Comparison of ENCODE assay signal across 8 mouse cellular contexts in the genomic region with DNA sequence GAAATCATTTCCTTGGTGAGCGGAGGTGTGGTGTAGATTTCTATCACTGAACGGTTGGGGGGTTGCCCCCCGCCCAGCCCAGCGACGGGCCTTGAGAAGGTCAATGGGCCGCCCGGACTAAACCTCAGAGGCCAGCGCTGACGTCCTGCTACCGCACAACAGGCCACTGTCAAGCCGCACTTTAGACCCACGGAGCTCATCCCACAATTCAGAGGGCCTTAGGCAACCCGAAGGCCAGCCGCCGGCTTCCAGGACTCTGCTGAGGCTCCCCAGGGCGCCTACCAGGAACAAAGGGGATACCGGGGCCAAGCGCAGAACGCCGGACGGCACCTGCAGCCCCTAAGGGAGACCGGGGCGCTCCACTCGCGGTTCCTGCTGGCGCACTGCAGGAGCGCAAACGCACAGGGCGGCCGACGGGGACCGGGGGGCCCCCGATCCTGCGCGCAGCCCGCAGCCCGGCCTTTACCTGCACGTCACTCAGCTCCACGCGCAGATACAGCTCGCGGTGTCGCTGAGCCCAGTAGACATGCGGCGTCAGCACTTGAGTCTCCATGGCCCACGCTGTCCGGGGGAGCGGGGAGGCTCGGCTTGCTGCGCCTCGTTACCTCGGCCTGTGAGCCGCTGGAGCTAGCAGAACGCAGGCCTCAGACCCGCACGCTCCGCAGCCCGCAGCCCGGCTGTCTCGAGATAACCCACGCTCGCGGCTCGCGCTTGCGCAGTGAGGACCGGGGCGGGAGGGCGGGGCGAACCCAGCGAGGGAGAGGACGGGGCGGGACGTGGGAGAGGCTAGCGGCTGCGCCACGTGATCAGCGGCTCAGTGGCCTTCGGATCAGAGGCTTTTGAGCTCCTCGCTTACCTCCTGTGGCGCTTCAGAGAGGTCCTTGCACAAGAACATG. TPM values are rescaled to one million over a fixed set of nuclear protein-coding genes. Genes with fewer than 3 reads are reported as not detected.
DNase-seq lines count a peak whose midpoint lies in the region; ATAC-seq and TF ChIP-seq lines count a peak whose summit lies in the region.

TSS of gene Hacd3 (minus strand) at position 703 of the 896 bp plus-strand sequence.

- no peak for TF ChIP-seq CTCF in lung, embryonic 14.5 days (IDR thresholded peaks at IDR 0.05; ENCODE audit: low read depth)
- no peak for TF ChIP-seq CTCF in olfactory bulb, adult 2 months (IDR thresholded peaks at IDR 0.05; ENCODE audit: insufficient read depth, low read depth, low read length)

- peak within 1 kb of the TSS; percentile 83 for H3K4me2 ChIP-seq in lung, embryonic 14.5 days

- no peaks in the 10 kb centered on the region for H3K9me3 ChIP-seq in lung, embryonic 14.5 days (ENCODE audit: low read depth, low read length)

- DNase-seq in Muller cell, postnatal 12 days (ENCODE audit: inconsistent ontology term), result peak; percentile 95
- peak; percentile 90 for DNase-seq in cerebellum, adult 9-10 months
- DNase-seq in layer of hippocampus, adult 8-10 months (ENCODE audit: low spot score in 2 of 2), result peak; percentile 84
- peak; percentile 95 for DNase-seq in lung, embryonic 14.5 days
- DNase-seq in thymus, adult 18-20 months, result peak; percentile 73 to 80

- H3K9ac ChIP-seq in lung, embryonic 14.5 days, result peak within 1 kb of the TSS; percentile 91

- peak within 1 kb of the TSS; percentile 91 for H3K4me3 ChIP-seq in lung, embryonic 14.5 days (ENCODE audit: low read depth, low read length)
- H3K4me3 ChIP-seq in olfactory bulb, adult 2 months (ENCODE audit: insufficient read depth, low read depth, low read length), result peak within 1 kb of the TSS; percentile 67

- TF ChIP-seq POLR2A in olfactory bulb, adult 2 months (IDR thresholded peaks at IDR 0.05; ENCODE audit: insufficient read depth, low read depth, low read length), result peak; percentile 97

- peak; percentile 80 for ATAC-seq in frontal cortex, adult (ENCODE audit: low TSS enrichment)
- ATAC-seq in hematopoietic stem cell, adult 5-6 weeks (replicated peaks in 1 of 2; ENCODE audit: insufficient read depth in 1 of 2, low FRiP score in 2 of 2, low TSS enrichment in 1 of 2, low read depth in 1 of 2, poor library complexity in 2 of 2, severe bottlenecking in 2 of 2), result peak; percentile 82 to 91
- ATAC-seq in lung, embryonic 14.5 days (ENCODE audit: insufficient read depth), result peak; percentile 93

- H3K27ac ChIP-seq in lung, embryonic 14.5 days (ENCODE audit: low read depth), result peak within 1 kb of the TSS; percentile 81
- H3K27ac ChIP-seq in olfactory bulb, adult 2 months (ENCODE audit: insufficient read depth, low read depth, low read length), result peak within 1 kb of the TSS; percentile 65

- peaks cover 13% of the 10 kb centered on the region for H3K4me1 ChIP-seq in lung, embryonic 14.5 days (ENCODE audit: insufficient read depth)
- peaks cover 11% of the 10 kb centered on the region for H3K4me1 ChIP-seq in olfactory bulb, adult 2 months (ENCODE audit: control insufficient read depth, insufficient read depth, low read length)

- H3K27me3 ChIP-seq in lung, embryonic 14.5 days (ENCODE audit: insufficient read depth, low read length), result no peaks in the 10 kb centered on the region

- no peaks in the 10 kb centered on the region for H3K36me3 ChIP-seq in lung, embryonic 14.5 days (ENCODE audit: insufficient read depth)

- WGBS in lung, embryonic 14.5 days, result under 1% methylated on average over 81 of the region's 81 CpGs
- under 1% methylated on average over 79 of the region's 81 CpGs for WGBS in olfactory bulb, adult 2 months

RNA-seq across cellular contexts. Expression of gene Hacd3, which starts in this region (rescaled TPM):
- 39.1 and 43.6 TPM in 2 replicates for total RNA-seq in hematopoietic stem cell, adult 5-6 weeks (2017)
- total RNA-seq in layer of hippocampus, adult 8-10 months (2022), result 100 to 1,000 TPM; 142 to 169 (median 158) TPM
- 69.4 and 72.2 TPM in 2 replicates for polyA plus RNA-seq in lung, embryonic 14.5 days (2014; fragmentation: Nextera tagmentation; extraction: Ambion mirVana)
- 150 TPM in 1 of 2 replicates, not detected in the other for polyA plus RNA-seq in olfactory bulb, adult 2 months (2012; ENCODE audit: insufficient read depth, insufficient read length, low replicate concordance, missing spikeins)

Comparison
In these comparisons a context has a peak if more than half of its experiments do, and no peak if none do; other contexts are left out.
1. Peak in every context shown above with its lines: DNase-seq, ATAC-seq, H3K4me3 ChIP-seq and H3K27ac ChIP-seq.